Mouse (Mus musculus) stomach, embryonic 16.5 days (tissue): ENCODE results near the gene Sugct. TPM values are rescaled to one million over a fixed set of nuclear protein-coding genes. Genes with fewer than 3 reads are reported as not detected.

ENCODE experiments used
- ATAC-seq: fragments of 200-750 bp; cut with Nextera tagmentation; 2 replicates; pipeline ENCODE4 v1.8.0; 2017; ENCODE audit warnings: moderate number of reproducible peaks, moderate TSS enrichment; ENCODE audit not compliant: insufficient read depth, low FRiP score
- H3K27ac ChIP-seq: fragments of 300-500 bp; sonication (generic); 2 replicates; pipeline ENCODE4 v1.5.1; 2014; ENCODE audit warnings: low read length
- H3K27me3 ChIP-seq: fragments of 300-500 bp; sonication (generic); 2 replicates; pipeline ENCODE4 v1.6.1; 2014; ENCODE audit warnings: low read length, control low read depth, mixed read lengths; ENCODE audit not compliant: control insufficient read depth, insufficient read depth
- H3K36me3 ChIP-seq: fragments of 300-500 bp; sonication (generic); 2 replicates; pipeline ENCODE4 v1.6.1; 2014; ENCODE audit warnings: low read length; ENCODE audit not compliant: control insufficient read depth, insufficient read depth
- H3K4me1 ChIP-seq: fragments of 300-500 bp; sonication (generic); 2 replicates; pipeline ENCODE4 v1.6.1; 2014; ENCODE audit warnings: low read length, control low read depth, mixed read lengths; ENCODE audit not compliant: control insufficient read depth, insufficient read depth
- H3K4me2 ChIP-seq: fragments of 300-500 bp; sonication (generic); 2 replicates; pipeline ENCODE4 v1.6.1; 2014; ENCODE audit warnings: low read depth, low read length, mixed read lengths
- H3K4me3 ChIP-seq: fragments of 300-500 bp; sonication (generic); replicated peaks from 2 replicates; pipeline ENCODE4 v1.5.1; 2014; ENCODE audit warnings: mild to moderate bottlenecking, low read length
- H3K9ac ChIP-seq: fragments of 300-500 bp; sonication (generic); 2 replicates; pipeline ENCODE4 v1.6.1; 2014; ENCODE audit warnings: low read length
- H3K9me3 ChIP-seq: fragments of 300-500 bp; sonication (generic); replicated peaks from 2 replicates; pipeline ENCODE4 v1.6.1; 2016; ENCODE audit warnings: low read length, control low read depth; ENCODE audit not compliant: control insufficient read depth
- WGBS: fragments of 180-500 bp; shearing (Covaris S2); extraction: QIAGEN DNeasy Blood & Tissue Kit; methylation state at CpG from one replicate; pipeline ENCODE4 v1.1.7; 2014; 5-methylcytosine and 5-hydroxymethylcytosine counted together
- polyA plus RNA-seq: library from polyadenylated mRNA; unstranded; fragments of >200 nt; fragmentation: Nextera tagmentation; extraction: Ambion mirVana; gene quantifications from 2 replicates; pipeline ENCODE4 v1.2.1, GENCODE M21; 2015

Sugct gene
- polyA plus RNA-seq, 1 experiment from 2014 or later, result 6.6 TPM

DNA sequence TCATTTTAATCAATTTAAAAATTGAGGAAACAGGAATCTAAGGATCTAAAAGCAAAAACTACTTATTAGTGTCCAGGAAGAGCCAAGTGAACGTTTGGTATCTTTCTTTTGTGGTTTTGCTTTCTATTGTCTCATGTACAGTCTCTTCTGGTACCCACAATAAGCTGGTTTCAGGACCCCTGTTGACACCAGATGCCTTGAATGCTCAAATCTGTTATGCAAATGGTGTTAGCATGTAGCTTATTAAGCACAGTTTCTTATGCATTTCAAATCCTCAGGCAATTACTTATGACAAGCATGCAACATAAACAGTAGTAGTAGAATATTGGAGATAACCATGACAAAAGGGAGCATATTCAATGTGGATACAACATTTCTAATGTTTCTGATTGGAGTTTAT, 407.0 kb downstream of the Sugct start:
- no peak overlapping the region for H3K4me2 ChIP-seq
- ATAC-seq, result no peak
- 51% methylated on average over 1 of the region's 1 CpGs for WGBS

GRCm38 (mm10) chr13:17245936-17246335, 449.4 kb downstream of the Sugct start:
- no peaks in the 10 kb centered on the region for H3K4me1 ChIP-seq
- 83% methylated on average over 3 of the region's 3 CpGs for WGBS
- no peak overlapping the region for H3K4me2 ChIP-seq
- no peaks in the 10 kb centered on the region for H3K36me3 ChIP-seq
- no peak overlapping the region for H3K9ac ChIP-seq
- H3K9me3 ChIP-seq, result no peaks in the 10 kb centered on the region
- ATAC-seq, result no peak
- H3K27ac ChIP-seq, result no peak overlapping the region
- H3K27me3 ChIP-seq, result no peaks in the 10 kb centered on the region
- H3K4me3 ChIP-seq, result no peak overlapping the region

More for the DNA sequence above, 407.0 kb downstream of the Sugct start:
- no peak overlapping the region for H3K4me3 ChIP-seq
- peaks cover 6% of the 10 kb centered on the region; the same call in 1 of the 2 replicates for H3K4me1 ChIP-seq
- no peak overlapping the region for H3K9ac ChIP-seq
- H3K9me3 ChIP-seq, result no peaks in the 10 kb centered on the region
- H3K27ac ChIP-seq, result no peak overlapping the region
- no peaks in the 10 kb centered on the region for H3K36me3 ChIP-seq
- H3K27me3 ChIP-seq, result no peaks in the 10 kb centered on the region

- Histone ChIP-seq H3K4me2 (no peak overlapping the region), H3K36me3 (no peaks in the 10 kb centered on the region), H3K9ac (no peak overlapping the region), H3K4me3 (no peak overlapping the region), H3K27ac (no peak overlapping the region), H3K4me1 (no peaks in the 10 kb centered on the region), H3K27me3 (no peaks in the 10 kb centered on the region), H3K9me3 (no peaks in the 10 kb centered on the region)
- 38% methylated on average over 3 of the region's 3 CpGs for WGBS
- ATAC-seq, result no peak
These were observed 478.8 kb downstream of the Sugct start for GRCm38 (mm10) chr13:17216524-17216923.

- Histone ChIP-seq H3K4me1 (no peaks in the 10 kb centered on the region), H3K9me3 (no peaks in the 10 kb centered on the region), H3K27ac (no peak overlapping the region), H3K4me3 (no peak overlapping the region), H3K27me3 (no peaks in the 10 kb centered on the region), H3K36me3 (no peaks in the 10 kb centered on the region), H3K9ac (no peak overlapping the region), H3K4me2 (no peak overlapping the region)
- no peak for ATAC-seq
These were observed 482.7 kb downstream of the Sugct start for GRCm38 (mm10) chr13:17212681-17213080.

GRCm38 (mm10) chr13:17190180-17190762, 505.1 kb downstream of the Sugct start:
- Histone ChIP-seq H3K4me1 (no peaks in the 10 kb centered on the region), H3K9ac (no peak overlapping the region), H3K27ac (no peak overlapping the region), H3K36me3 (no peaks in the 10 kb centered on the region), H3K4me3 (no peak overlapping the region), H3K27me3 (no peaks in the 10 kb centered on the region), H3K4me2 (no peak overlapping the region), H3K9me3 (no peaks in the 10 kb centered on the region)
- 49% methylated on average over 3 of the region's 3 CpGs for WGBS
- no peak for ATAC-seq

- Histone ChIP-seq H3K4me1 (0 out of 2 replicates have a peak, but pooled peaks cover 3% of the 10 kb centered on the region), H3K4me2 (no peak overlapping the region), H3K27me3 (no peaks in the 10 kb centered on the region), H3K27ac (no peak overlapping the region), H3K9me3 (no peaks in the 10 kb centered on the region), H3K4me3 (no peak overlapping the region), H3K36me3 (no peaks in the 10 kb centered on the region), H3K9ac (no peak overlapping the region)
- 19% methylated on average over 8 of the region's 8 CpGs for WGBS
- peak; percentile 62; the same call in 1 of the 2 replicates for ATAC-seq
These were observed 510.1 kb downstream of the Sugct start for GRCm38 (mm10) chr13:17185253-17185652.

- Histone ChIP-seq H3K36me3 (no peaks in the 10 kb centered on the region), H3K27ac (no peak overlapping the region), H3K9ac (no peak overlapping the region), H3K27me3 (no peaks in the 10 kb centered on the region), H3K4me2 (no peak overlapping the region), H3K4me3 (no peak overlapping the region), H3K9me3 (no peaks in the 10 kb centered on the region), H3K4me1 (no peaks in the 10 kb centered on the region)
- 67% methylated on average over 3 of the region's 3 CpGs for WGBS
- no peak for ATAC-seq
These were observed 529.4 kb downstream of the Sugct start for GRCm38 (mm10) chr13:17165917-17166316.

- no peaks in the 10 kb centered on the region for H3K36me3 ChIP-seq
- no peak overlapping the region for H3K4me3 ChIP-seq
- H3K9me3 ChIP-seq, result no peaks in the 10 kb centered on the region
- WGBS, result 55% methylated on average over 3 of the region's 3 CpGs
- no peak overlapping the region for H3K27ac ChIP-seq
- no peaks in the 10 kb centered on the region for H3K27me3 ChIP-seq
- H3K9ac ChIP-seq, result no peak overlapping the region
- no peaks in the 10 kb centered on the region for H3K4me1 ChIP-seq
- H3K4me2 ChIP-seq, result no peak overlapping the region
- no peak for ATAC-seq
These were observed 530.6 kb downstream of the Sugct start for GRCm38 (mm10) chr13:17164721-17165120.

GRCm38 (mm10) chr13:17146441-17146992, 548.8 kb downstream of the Sugct start:
- H3K27me3 ChIP-seq, result no peaks in the 10 kb centered on the region
- no peak overlapping the region for H3K9ac ChIP-seq

More at GRCm38 (mm10) chr13:17146441-17146992, 548.8 kb downstream of the Sugct start:
- H3K4me2 ChIP-seq, result no peak overlapping the region
- H3K4me3 ChIP-seq, result no peak overlapping the region
- no peaks in the 10 kb centered on the region for H3K9me3 ChIP-seq
- H3K4me1 ChIP-seq, result no peaks in the 10 kb centered on the region
- H3K36me3 ChIP-seq, result no peaks in the 10 kb centered on the region
- no peak overlapping the region for H3K27ac ChIP-seq
- ATAC-seq, result no peak
